Mouse (Mus musculus): Measurements from ENCODE around the gene BC061237. TPM values are rescaled to one million over a fixed set of nuclear protein-coding genes. Genes with fewer than 3 reads are reported as not detected.

BC061237 gene
- under 1 TPM in 1 of 2 experiments, not detected in 1; 0.15 TPM for polyA plus RNA-seq (2017; shearing (Covaris generic))

GRCm38 (mm10) chr14:44492163-44492562 is at the start of gene BC061237:
Gene BC061237 (plus strand): TSS chr14:44492463.

GRCm38 (mm10) chr14:44517976-44518375 is 25.7 kb downstream of the BC061237 start, which contains the start of gene Gm17093:
Gene Gm17093 (plus strand): TSS chr14:44518276.

Other genes with a start within 250 kb of the BC061237 start
- not detected for gene Gm8220, start 206.9 kb upstream of the BC061237 start, polyA plus RNA-seq (2017; shearing (Covaris generic))
- gene Gm5930, start 153.9 kb upstream of the BC061237 start, polyA plus RNA-seq (2017; shearing (Covaris generic)), result not detected
- gene Gm8229, start 127.1 kb upstream of the BC061237 start, polyA plus RNA-seq (2017; shearing (Covaris generic)), result not detected
- gene Gm3371, start 81.8 kb upstream of the BC061237 start, polyA plus RNA-seq (2017; shearing (Covaris generic)), result not detected
- gene Gm8232, start 58.8 kb upstream of the BC061237 start, polyA plus RNA-seq (2017; shearing (Covaris generic)), result under 1 TPM in 1 of 2 experiments, not detected in 1; 0.29 TPM
- gene Gm17093, start 25.8 kb downstream of the BC061237 start, polyA plus RNA-seq (2017; shearing (Covaris generic)), result not detected
- gene Gm8247, start 90.7 kb downstream of the BC061237 start, polyA plus RNA-seq (2017; shearing (Covaris generic)), result not detected
- gene Gm5624, start 135.5 kb downstream of the BC061237 start, polyA plus RNA-seq (2017; shearing (Covaris generic)), result not detected
- under 1 TPM in 1 of 2 experiments, not detected in 1; 0.32 TPM for gene Gm8257, start 214.0 kb downstream of the BC061237 start, polyA plus RNA-seq (2017; shearing (Covaris generic))

All from activated CD4-positive, CD25-positive, alpha-beta regulatory T cell (primary cell).